Mouse (Mus musculus): ENCODE data around the gene Kif1c. TPM values are rescaled to one million over a fixed set of nuclear protein-coding genes. Genes with fewer than 3 reads are reported as not detected.

Kif1c gene
- polyA plus RNA-seq, 1 experiment from 2014 or later = 1.5 TPM

DNA sequence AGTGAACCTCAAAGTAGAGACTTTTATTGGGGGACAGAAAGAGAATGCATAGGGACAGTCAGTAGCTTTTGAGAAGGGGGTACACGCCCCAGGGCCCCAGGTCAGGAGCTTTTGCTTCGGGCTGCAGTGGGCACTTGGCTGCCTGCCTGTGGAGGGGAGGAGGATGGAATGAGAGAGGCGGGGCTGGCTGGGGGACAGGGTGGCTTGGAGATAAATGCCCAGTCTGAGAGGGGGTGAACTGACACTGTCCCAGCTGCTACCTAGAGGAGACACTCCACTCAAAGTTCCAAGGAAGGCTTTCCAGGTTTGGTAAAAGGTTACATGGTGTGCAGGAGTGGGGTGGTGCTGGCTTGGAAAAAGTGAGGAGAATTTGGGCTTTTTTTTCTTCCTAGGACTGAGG, 43.4 kb upstream of the Kif1c start, which contains the start of gene Eno3:
Gene Eno3, plus strand, starts transcription at position 239 of the 400 bp plus-strand sequence.
- peak within 1 kb of the TSS; percentile 72 for H3K4me2 ChIP-seq (replicated peaks)
- H3K9ac ChIP-seq (replicated peaks) = peak within 1 kb of the TSS; percentile 97
- no peak for ATAC-seq (replicated peaks)
- peak within 1 kb of the TSS; percentile 97 for H3K27ac ChIP-seq (replicated peaks)
- peaks cover 6% of the 10 kb centered on the region; the same call in 1 of the 2 replicates for H3K36me3 ChIP-seq
- H3K9me3 ChIP-seq = no peaks in the 10 kb centered on the region
- 19% methylated on average over 3 of the region's 3 CpGs for WGBS
- H3K4me3 ChIP-seq = peak within 1 kb of the TSS; percentile 99
- peaks cover 37% of the 10 kb centered on the region for H3K4me1 ChIP-seq
- H3K27me3 ChIP-seq = no peaks in the 10 kb centered on the region

DNA sequence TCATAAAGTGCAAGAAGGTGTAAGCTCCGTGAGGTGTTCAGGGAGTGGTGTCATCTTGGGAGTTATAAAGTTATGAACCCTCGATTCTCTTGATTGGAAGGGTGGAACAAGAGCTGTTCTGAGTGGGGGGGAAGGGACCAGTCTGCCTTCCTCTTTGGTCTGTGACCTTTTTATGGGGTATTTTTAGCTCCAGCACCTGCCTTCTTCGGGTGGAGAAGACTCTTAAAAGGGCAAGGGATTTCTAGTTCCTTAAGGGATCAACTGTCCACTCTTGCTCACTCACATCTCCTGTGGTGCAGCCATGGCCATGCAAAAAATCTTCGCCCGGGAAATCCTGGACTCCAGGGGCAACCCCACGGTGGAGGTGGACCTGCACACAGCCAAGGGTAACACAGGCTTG, 42.8 kb upstream of the Kif1c start:
- H3K9me3 ChIP-seq = no peaks in the 10 kb centered on the region
- H3K9ac ChIP-seq (replicated peaks) = no peak overlapping the region
- H3K36me3 ChIP-seq = peaks cover 6% of the 10 kb centered on the region
- no peak overlapping the region for H3K4me2 ChIP-seq (replicated peaks)
- H3K4me3 ChIP-seq = no peak overlapping the region
- H3K4me1 ChIP-seq = peaks cover 31% of the 10 kb centered on the region
- 70% methylated on average over 6 of the region's 6 CpGs for WGBS
- no peaks in the 10 kb centered on the region for H3K27me3 ChIP-seq
- no peak for ATAC-seq (replicated peaks)
- no peak overlapping the region for H3K27ac ChIP-seq (replicated peaks)

DNA sequence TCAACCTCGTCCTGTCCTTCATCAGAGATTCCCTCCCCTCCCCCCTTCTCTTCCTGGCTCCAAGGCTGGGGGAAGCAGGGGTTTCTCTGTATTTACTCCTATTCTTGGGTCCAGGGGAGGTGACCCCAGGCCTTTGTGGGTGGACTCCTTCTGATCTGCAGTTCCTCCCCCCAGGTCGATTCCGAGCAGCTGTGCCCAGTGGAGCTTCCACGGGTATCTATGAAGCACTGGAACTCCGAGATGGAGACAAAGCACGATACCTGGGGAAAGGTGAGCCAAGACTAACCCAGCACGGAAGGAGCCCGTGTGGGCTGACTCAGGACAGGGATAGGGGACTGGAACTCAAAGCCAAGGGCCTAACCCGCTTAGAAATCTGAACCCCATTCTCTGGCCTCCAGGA, 42.4 kb upstream of the Kif1c start:
- no peak overlapping the region for H3K9ac ChIP-seq (replicated peaks)
- H3K27ac ChIP-seq (replicated peaks) = no peak overlapping the region
- H3K9me3 ChIP-seq = no peaks in the 10 kb centered on the region
- peaks cover 27% of the 10 kb centered on the region for H3K4me1 ChIP-seq
- 62% methylated on average over 9 of the region's 9 CpGs for WGBS
- peaks cover 10% of the 10 kb centered on the region for H3K36me3 ChIP-seq
- H3K4me2 ChIP-seq (replicated peaks) = no peak overlapping the region
- H3K4me3 ChIP-seq = no peak overlapping the region
- no peaks in the 10 kb centered on the region for H3K27me3 ChIP-seq
- no peak for ATAC-seq (replicated peaks)

DNA sequence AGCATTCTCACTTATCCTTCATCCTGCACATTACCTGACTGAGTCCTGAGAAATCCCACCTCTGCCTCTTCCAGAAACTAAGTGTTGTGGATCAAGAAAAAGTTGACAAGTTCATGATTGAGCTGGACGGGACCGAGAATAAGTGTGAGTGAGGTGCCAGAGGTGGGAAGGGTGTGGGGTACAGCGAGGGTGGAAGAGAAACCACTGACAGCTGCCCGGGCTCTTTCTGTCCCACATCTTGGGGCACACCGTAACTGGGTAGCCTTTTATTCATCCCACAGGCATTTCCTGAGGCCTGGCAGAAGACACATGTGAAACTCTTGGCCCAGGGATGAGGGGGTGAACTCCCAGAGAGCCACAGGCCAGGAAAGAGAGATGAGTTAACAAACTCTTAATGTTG, 41.8 kb upstream of the Kif1c start:
- peaks cover 16% of the 10 kb centered on the region for H3K36me3 ChIP-seq
- H3K4me2 ChIP-seq (replicated peaks) = no peak overlapping the region
- no peak for ATAC-seq (replicated peaks)
- no peak overlapping the region for H3K4me3 ChIP-seq
- no peaks in the 10 kb centered on the region for H3K9me3 ChIP-seq
- H3K27me3 ChIP-seq = no peaks in the 10 kb centered on the region
- no peak overlapping the region for H3K9ac ChIP-seq (replicated peaks)
- WGBS = 91% methylated on average over 5 of the region's 5 CpGs
- H3K4me1 ChIP-seq = peaks cover 21% of the 10 kb centered on the region
- no peak overlapping the region for H3K27ac ChIP-seq (replicated peaks)

- ATAC-seq (replicated peaks) = no peak
- no peaks in the 10 kb centered on the region for H3K27me3 ChIP-seq
- H3K27ac ChIP-seq (replicated peaks) = no peak overlapping the region
- no peak overlapping the region for H3K4me2 ChIP-seq (replicated peaks)
- 77% methylated on average over 8 of the region's 8 CpGs for WGBS
- H3K4me1 ChIP-seq = peaks cover 21% of the 10 kb centered on the region
- H3K4me3 ChIP-seq = no peak overlapping the region
- no peaks in the 10 kb centered on the region for H3K9me3 ChIP-seq
- H3K36me3 ChIP-seq = peaks cover 18% of the 10 kb centered on the region
- no peak overlapping the region for H3K9ac ChIP-seq (replicated peaks)
Observed at GRCm38 (mm10) chr11:70658942-70659341, 41.4 kb upstream of the Kif1c start.

- no peak overlapping the region for H3K27ac ChIP-seq (replicated peaks)
- H3K4me1 ChIP-seq = peaks cover 15% of the 10 kb centered on the region
- no peaks in the 10 kb centered on the region for H3K27me3 ChIP-seq
- no peak for ATAC-seq (replicated peaks)
- H3K4me3 ChIP-seq = no peak overlapping the region
- H3K9ac ChIP-seq (replicated peaks) = no peak overlapping the region
- 93% methylated on average over 8 of the region's 8 CpGs for WGBS
- no peak overlapping the region for H3K4me2 ChIP-seq (replicated peaks)
- H3K36me3 ChIP-seq = peaks cover 32% of the 10 kb centered on the region
- no peaks in the 10 kb centered on the region for H3K9me3 ChIP-seq
Observed at GRCm38 (mm10) chr11:70660571-70660970, 39.8 kb upstream of the Kif1c start.

GRCm38 (mm10) chr11:70663101-70663500, 37.2 kb upstream of the Kif1c start:
- Histone ChIP-seq H3K4me1 (peaks cover 11% of the 10 kb centered on the region), H3K9me3 (no peaks in the 10 kb centered on the region), H3K9ac (replicated peaks) (no peak overlapping the region), H3K4me2 (replicated peaks) (no peak overlapping the region), H3K4me3 (no peak overlapping the region), H3K27ac (replicated peaks) (no peak overlapping the region), H3K27me3 (no peaks in the 10 kb centered on the region), H3K36me3 (peaks cover 32% of the 10 kb centered on the region)
- 84% methylated on average over 8 of the region's 8 CpGs for WGBS
- no peak for ATAC-seq (replicated peaks)

DNA sequence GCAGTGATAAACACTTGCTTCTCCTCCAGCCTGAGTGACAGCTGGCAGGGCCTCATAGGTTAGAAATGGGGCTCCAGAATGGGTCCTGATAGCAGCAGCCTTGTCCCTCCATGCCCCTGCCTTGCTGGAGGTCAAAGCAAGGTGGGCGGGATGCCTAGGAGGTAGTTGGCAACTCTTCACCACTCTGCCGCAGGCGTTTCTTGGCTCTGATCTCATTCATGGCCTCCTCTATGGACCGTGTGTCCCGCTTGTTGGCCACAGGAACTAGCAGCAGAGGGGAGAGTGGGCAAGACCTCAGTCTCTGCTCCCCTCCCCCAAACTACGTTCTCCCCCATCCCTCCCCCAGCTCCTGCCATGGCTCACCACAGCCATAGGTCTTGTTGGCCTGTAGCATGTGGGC, 36.4 kb upstream of the Kif1c start:
- Histone ChIP-seq H3K4me2 (replicated peaks) (no peak overlapping the region), H3K27ac (replicated peaks) (no peak overlapping the region), H3K36me3 (peaks cover 32% of the 10 kb centered on the region), H3K4me3 (no peak overlapping the region), H3K4me1 (peaks cover 13% of the 10 kb centered on the region), H3K27me3 (no peaks in the 10 kb centered on the region), H3K9ac (replicated peaks) (no peak overlapping the region), H3K9me3 (no peaks in the 10 kb centered on the region)
- no peak for ATAC-seq (replicated peaks)
- 82% methylated on average over 6 of the region's 6 CpGs for WGBS

GRCm38 (mm10) chr11:70664741-70665140, 35.6 kb upstream of the Kif1c start:
- H3K4me2 ChIP-seq (replicated peaks) = no peak overlapping the region
- WGBS = 92% methylated on average over 9 of the region's 9 CpGs
- no peak for ATAC-seq (replicated peaks)
- no peaks in the 10 kb centered on the region for H3K9me3 ChIP-seq
- peaks cover 13% of the 10 kb centered on the region for H3K4me1 ChIP-seq
- no peak overlapping the region for H3K4me3 ChIP-seq
- no peaks in the 10 kb centered on the region for H3K27me3 ChIP-seq
- H3K9ac ChIP-seq (replicated peaks) = no peak overlapping the region
- peaks cover 32% of the 10 kb centered on the region for H3K36me3 ChIP-seq
- H3K27ac ChIP-seq (replicated peaks) = no peak overlapping the region

- no peaks in the 10 kb centered on the region for H3K9me3 ChIP-seq
- no peak for ATAC-seq (replicated peaks)
- no peaks in the 10 kb centered on the region for H3K27me3 ChIP-seq
- peaks cover 33% of the 10 kb centered on the region for H3K36me3 ChIP-seq
- 91% methylated on average over 8 of the region's 8 CpGs for WGBS
- H3K4me3 ChIP-seq = no peak overlapping the region
- no peak overlapping the region for H3K9ac ChIP-seq (replicated peaks)
- H3K27ac ChIP-seq (replicated peaks) = no peak overlapping the region
- peaks cover 29% of the 10 kb centered on the region for H3K4me1 ChIP-seq
- H3K4me2 ChIP-seq (replicated peaks) = no peak overlapping the region
Observed at GRCm38 (mm10) chr11:70666687-70667086, 33.7 kb upstream of the Kif1c start.

DNA sequence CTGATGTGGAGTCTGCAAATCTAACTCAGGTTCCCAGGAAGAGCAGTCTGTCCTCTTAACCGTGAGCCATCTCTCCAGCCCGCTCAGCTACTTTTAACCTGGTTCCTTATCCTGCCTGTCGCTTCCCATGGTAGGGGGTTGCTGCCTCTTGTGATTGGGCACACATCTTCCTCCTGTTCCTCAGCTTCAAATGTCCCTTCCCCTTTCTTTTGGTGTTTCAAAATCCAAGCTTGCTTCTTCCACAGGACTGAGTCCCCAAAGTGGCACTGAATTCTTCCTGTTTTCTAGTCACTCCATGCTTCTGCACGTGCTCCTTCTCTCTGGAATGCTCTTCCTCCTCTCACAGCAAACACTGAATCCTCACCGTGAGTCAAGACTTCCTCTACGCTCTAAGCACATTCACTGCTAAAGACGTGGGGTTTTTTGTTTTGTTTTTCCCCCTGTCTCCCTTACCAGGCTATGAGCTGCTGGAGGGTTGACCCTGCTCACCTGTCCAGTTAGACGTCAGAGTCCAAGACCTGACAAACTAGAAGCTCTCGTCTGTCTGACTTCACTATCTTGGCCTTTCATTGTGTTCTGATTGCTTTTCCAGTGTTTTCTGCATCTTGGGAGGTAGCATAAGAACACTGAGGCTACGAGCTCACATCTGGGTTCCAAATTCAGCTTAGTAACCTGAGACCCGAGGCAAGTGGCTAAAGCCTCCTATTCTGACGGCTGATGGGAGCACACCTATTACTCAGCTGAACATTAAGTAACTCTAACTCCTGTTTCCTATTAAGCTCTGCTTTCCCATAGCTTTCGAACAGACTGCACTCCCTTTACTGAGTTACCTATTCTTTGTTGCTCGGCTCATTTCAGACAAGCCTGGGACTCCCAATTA, 32.8 kb upstream of the Kif1c start:
- Histone ChIP-seq H3K4me2 (replicated peaks) (peak overlapping the region; percentile 94), H3K27me3 (no peaks in the 10 kb centered on the region), H3K36me3 (peaks cover 33% of the 10 kb centered on the region), H3K27ac (replicated peaks) (peak overlapping the region; percentile 99), H3K9me3 (no peaks in the 10 kb centered on the region), H3K9ac (replicated peaks) (peak overlapping the region; percentile 60), H3K4me1 (peaks cover 29% of the 10 kb centered on the region), H3K4me3 (peak overlapping the region; percentile 59)
- ATAC-seq (replicated peaks) = no peak
- WGBS = 75% methylated on average over 14 of the region's 14 CpGs

- Histone ChIP-seq H3K4me1 (peaks cover 29% of the 10 kb centered on the region), H3K27ac (replicated peaks) (peak overlapping the region; percentile 99), H3K9ac (replicated peaks) (peak overlapping the region; percentile 60), H3K4me3 (peak overlapping the region; percentile 59), H3K27me3 (no peaks in the 10 kb centered on the region), H3K36me3 (peaks cover 25% of the 10 kb centered on the region), H3K4me2 (replicated peaks) (peak overlapping the region; percentile 94), H3K9me3 (no peaks in the 10 kb centered on the region)
- WGBS = under 1% methylated on average over 15 of the region's 15 CpGs
- ATAC-seq (replicated peaks) = no peak; the same call in 1 of the 2 replicates
Observed at GRCm38 (mm10) chr11:70668335-70668770, 32.0 kb upstream of the Kif1c start.

Measured in forebrain, embryonic 15.5 days (tissue).